Comparison of ENCODE assay signal across 12 mouse cellular contexts in the genomic region with DNA sequence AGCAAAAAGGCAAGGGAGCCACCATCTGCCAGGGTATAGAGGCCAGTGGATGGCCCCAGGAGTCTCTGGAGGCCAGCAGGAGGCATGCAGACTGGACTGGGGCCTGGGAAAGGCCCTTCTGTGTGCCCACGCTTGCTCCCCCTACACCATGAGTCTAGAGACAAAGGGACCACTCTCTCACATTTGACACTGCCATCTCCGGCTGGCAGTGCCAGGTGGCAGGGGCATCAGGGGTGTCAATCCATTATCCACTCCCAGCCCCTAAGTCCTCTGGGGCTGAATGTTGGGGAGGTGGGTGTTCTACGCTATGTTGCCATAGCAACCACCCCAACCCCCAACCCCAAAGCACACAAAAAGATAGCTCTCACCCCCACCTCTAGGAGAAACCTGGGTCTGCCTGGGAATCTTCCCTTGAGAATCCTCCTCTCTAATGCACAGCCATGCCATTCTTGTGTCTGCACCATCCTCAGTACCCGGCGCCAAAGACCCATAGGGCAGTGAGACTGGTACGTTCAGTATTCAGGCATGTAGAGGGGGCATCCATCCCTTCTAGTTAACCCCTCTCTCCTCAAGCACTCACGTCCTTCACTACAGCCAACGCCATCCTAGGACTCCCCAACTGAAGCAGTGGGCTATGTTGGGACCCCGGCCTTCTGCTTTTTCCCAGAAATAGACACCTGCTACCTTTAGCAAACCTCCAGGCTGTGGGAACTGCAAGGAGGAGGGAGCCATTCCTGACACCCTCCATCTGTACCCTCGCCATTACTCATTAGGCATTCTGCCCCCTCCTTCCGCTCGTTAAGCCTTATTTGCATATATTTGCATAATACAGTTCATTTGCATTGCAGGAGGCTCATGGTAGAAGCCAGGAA. TPM values are rescaled to one million over a fixed set of nuclear protein-coding genes. Genes with fewer than 3 reads are reported as not detected.
A peak's percentile ranks its signal among the peaks of the same experiment; 100 is the strongest.
DNase-seq lines count a peak whose midpoint lies in the region; ATAC-seq and TF ChIP-seq lines count a peak whose summit lies in the region.
"Had no signal": no experiment of that assay in that cellular context is flagged by ENCODE, and none has a peak within 500 bp of the region (broad histone marks: within the 10 kb centered on the region; RNA-seq: fewer than 3 reads in every experiment).

No protein-coding gene starts in this region.

- H3K36me3 ChIP-seq in forebrain, embryonic 15.5 days = peaks cover 48% of the 10 kb centered on the region
- H3K36me3 ChIP-seq in neural tube, embryonic 15.5 days = peaks cover 34% of the 10 kb centered on the region
- no peaks in the 10 kb centered on the region for H3K36me3 ChIP-seq in intestine, postnatal 0 days (ENCODE audit: control insufficient read depth, insufficient read depth)
- H3K36me3 ChIP-seq: embryonic facial prominence, embryonic 13.5 days had no signal

- DNase-seq in cerebellum, adult 18-20 months = peak; percentile 49 to 60
- no peak for DNase-seq in cerebellum, adult 11 months
- DNase-seq in layer of hippocampus, postnatal 14 days (ENCODE audit: low spot score in 2 of 2) = peak; percentile 84 to 94
- no peak for DNase-seq in lung, postnatal 25 days (ENCODE audit: low spot score)
- no peak for DNase-seq in adrenal gland, postnatal 10 days

- H3K9ac ChIP-seq in forebrain, embryonic 15.5 days (replicated peaks) = peak overlapping the region; percentile 93
- peak overlapping the region; percentile 42 for H3K9ac ChIP-seq in neural tube, embryonic 15.5 days (replicated peaks)
- no peak overlapping the region for H3K9ac ChIP-seq in intestine, postnatal 0 days (ENCODE audit: low read depth, low read length)
- H3K9ac ChIP-seq: embryonic facial prominence, embryonic 13.5 days had no signal

- WGBS in forebrain, embryonic 15.5 days = 9% methylated on average over 12 of the region's 12 CpGs
- 13% methylated on average over 12 of the region's 12 CpGs for WGBS in neural tube, embryonic 15.5 days
- 61% methylated on average over 12 of the region's 12 CpGs for WGBS in intestine, postnatal 0 days

- no peaks in the 10 kb centered on the region for H3K9me3 ChIP-seq in forebrain, embryonic 15.5 days
- H3K9me3 ChIP-seq in neural tube, embryonic 15.5 days (replicated peaks) = no peaks in the 10 kb centered on the region
- H3K9me3 ChIP-seq in intestine, postnatal 0 days (ENCODE audit: control insufficient read depth) = no peaks in the 10 kb centered on the region
- H3K9me3 ChIP-seq: embryonic facial prominence, embryonic 13.5 days had no signal

- H3K27ac ChIP-seq in forebrain, embryonic 15.5 days (replicated peaks) = peak overlapping the region; percentile 99
- peak overlapping the region; percentile 98 for H3K27ac ChIP-seq in neural tube, embryonic 15.5 days (replicated peaks)
- no peak overlapping the region for H3K27ac ChIP-seq in intestine, postnatal 0 days (ENCODE audit: low read depth, low read length)
- H3K27ac ChIP-seq: embryonic facial prominence, embryonic 13.5 days; macrophage had no signal

- H3K4me2 ChIP-seq in forebrain, embryonic 15.5 days (replicated peaks) = peak overlapping the region; percentile 96
- peak overlapping the region; percentile 62 for H3K4me2 ChIP-seq in neural tube, embryonic 15.5 days
- H3K4me2 ChIP-seq in intestine, postnatal 0 days (replicated peaks; ENCODE audit: low read depth) = no peak overlapping the region
- H3K4me2 ChIP-seq: embryonic facial prominence, embryonic 13.5 days had no signal

- peaks cover 94% of the 10 kb centered on the region for H3K4me1 ChIP-seq in forebrain, embryonic 15.5 days
- peaks cover 93% of the 10 kb centered on the region for H3K4me1 ChIP-seq in neural tube, embryonic 15.5 days
- H3K4me1 ChIP-seq in intestine, postnatal 0 days (replicated peaks; ENCODE audit: control insufficient read depth, insufficient read depth, low read length) = no peaks in the 10 kb centered on the region
- H3K4me1 ChIP-seq: embryonic facial prominence, embryonic 13.5 days had no signal

- H3K4me3 ChIP-seq in forebrain, embryonic 15.5 days = peak overlapping the region; percentile 82
- no peak overlapping the region for H3K4me3 ChIP-seq in neural tube, embryonic 15.5 days (replicated peaks)
- H3K4me3 ChIP-seq in intestine, postnatal 0 days (ENCODE audit: low read depth, low read length) = no peak overlapping the region
- H3K4me3 ChIP-seq: embryonic facial prominence, embryonic 13.5 days had no signal

- no peaks in the 10 kb centered on the region for H3K27me3 ChIP-seq in forebrain, embryonic 15.5 days
- H3K27me3 ChIP-seq in neural tube, embryonic 15.5 days (replicated peaks) = no peaks in the 10 kb centered on the region; the same call in 1 of the 2 replicates
- H3K27me3 ChIP-seq in intestine, postnatal 0 days (replicated peaks; ENCODE audit: control insufficient read depth, insufficient read depth, low read length) = peaks cover 53% of the 10 kb centered on the region

- peak; percentile 81 for ATAC-seq in forebrain, embryonic 15.5 days (replicated peaks)
- peak; percentile 79 for ATAC-seq in neural tube, embryonic 15.5 days (ENCODE audit: low FRiP score)
- ATAC-seq in intestine, postnatal 0 days = no peak

- TF ChIP-seq CTCF in intestine, postnatal 0 days (IDR thresholded peaks at IDR 0.05; ENCODE audit: low read depth) = no peak

RNA-seq across cellular contexts. Expression of gene Rhbg, which starts 32.8 kb away (rescaled TPM):
- 0.10 and 0.14 TPM in 2 replicates for polyA plus RNA-seq in forebrain, embryonic 15.5 days (2015; fragmentation: Nextera tagmentation; extraction: Ambion mirVana)
- not detected for total RNA-seq in layer of hippocampus, postnatal 14 days (2021)
- polyA plus RNA-seq in neural tube, embryonic 15.5 days (2015; fragmentation: Nextera tagmentation; extraction: Ambion mirVana) = 0.78 and 0.83 TPM in 2 replicates
- 0.60 and 0.65 TPM in 2 replicates for polyA plus RNA-seq in intestine, postnatal 0 days (2015; fragmentation: Nextera tagmentation; extraction: Ambion mirVana)
- total RNA-seq in adrenal gland, postnatal 10 days (2021) = 1 to 10 TPM; 1.9 to 2.1 TPM
- total RNA-seq: left cerebral cortex, adult 8-10 months had no signal
- polyA plus RNA-seq: heart, postnatal 0 days; macrophage had no signal

Comparison
In these comparisons a context has a peak if more than half of its experiments do, and no peak if none do; other contexts are left out.
1. DNase-seq: peak in cerebellum, adult 18-20 months (2 of 2) and layer of hippocampus, postnatal 14 days (2 of 2); none in cerebellum, adult 11 months (single experiment), lung, postnatal 25 days (single experiment) and adrenal gland, postnatal 10 days (single experiment).